Mouse (Mus musculus): ENCODE results near the gene Pkig.
"Not testable (repeated sequence)": the region's sequence is repeated elsewhere in the genome, so short reads cannot be mapped to it uniquely, and the experiment has no call there.

Gene Pkig

GRCm38 (mm10) chr2:163682344-163682743 lies 24.2 kb downstream of the Pkig start:
- in situ Hi-C loops (cut with MboI, MseI): no loop called here

- in situ Hi-C loops (cut with MboI, MseI): no loop called here
Measured at GRCm38 (mm10) chr2:163685287-163685686, 27.1 kb downstream of the Pkig start.

- in situ Hi-C loops (cut with MboI, MseI): no loop called here
Measured at GRCm38 (mm10) chr2:163685761-163686200, 27.6 kb downstream of the Pkig start.

GRCm38 (mm10) chr2:163686233-163686632 lies 28.0 kb downstream of the Pkig start:
- in situ Hi-C loops (cut with MboI, MseI): no loop called here

GRCm38 (mm10) chr2:163686886-163687285 lies 28.7 kb downstream of the Pkig start:
- in situ Hi-C loops (cut with MboI, MseI): no loop called here

GRCm38 (mm10) chr2:163688377-163688776 lies 30.2 kb downstream of the Pkig start:
- in situ Hi-C loops (cut with MboI, MseI): not testable (repeated sequence)

GRCm38 (mm10) chr2:163689771-163690170 lies 31.6 kb downstream of the Pkig start:
- in situ Hi-C loops (cut with MboI, MseI): no loop called here

GRCm38 (mm10) chr2:163690409-163691304 lies 32.5 kb downstream of the Pkig start:
- in situ Hi-C loops (cut with MboI, MseI): no loop called here

- in situ Hi-C loops (cut with MboI, MseI): no loop called here
Measured at GRCm38 (mm10) chr2:163691846-163692605, 33.8 kb downstream of the Pkig start.

GRCm38 (mm10) chr2:163692873-163693612 lies 34.9 kb downstream of the Pkig start:
- in situ Hi-C loops (cut with MboI, MseI): no loop called here

- in situ Hi-C loops (cut with MboI, MseI): no loop called here
Measured at GRCm38 (mm10) chr2:163693716-163694314, 35.6 kb downstream of the Pkig start.

- in situ Hi-C loops (cut with MboI, MseI): no loop called here
Measured at GRCm38 (mm10) chr2:163696763-163697162, 38.6 kb downstream of the Pkig start.

- in situ Hi-C loops (cut with MboI, MseI): no loop called here
Measured at GRCm38 (mm10) chr2:163697764-163698480, 39.7 kb downstream of the Pkig start.

GRCm38 (mm10) chr2:163699078-163699780 lies 41.0 kb downstream of the Pkig start:
- in situ Hi-C loops (cut with MboI, MseI): no loop called here

GRCm38 (mm10) chr2:163702431-163702830 lies 44.2 kb downstream of the Pkig start:
- in situ Hi-C loops (cut with MboI, MseI): no loop called here

- in situ Hi-C loops (cut with MboI, MseI): no loop called here
Measured at GRCm38 (mm10) chr2:163702921-163703320, 44.7 kb downstream of the Pkig start.

GRCm38 (mm10) chr2:163703599-163704260 lies 45.5 kb downstream of the Pkig start:
- in situ Hi-C loops (cut with MboI, MseI): no loop called here

- in situ Hi-C loops (cut with MboI, MseI): no loop called here
Measured at GRCm38 (mm10) chr2:163708321-163708720, 50.1 kb downstream of the Pkig start.

GRCm38 (mm10) chr2:163708763-163709250 lies 50.6 kb downstream of the Pkig start:
- in situ Hi-C loops (cut with MboI, MseI): no loop called here
